Mouse (Mus musculus): ENCODE data around the gene Tdrd3.

GRCm38 (mm10) chr14:87416755-87417690 lies 584 bp downstream of the Tdrd3 start:
- TF ChIP-seq CTCF (IDR thresholded peaks at IDR 0.05; ENCODE audit: control insufficient read depth, insufficient read depth, insufficient read length) (no peak), MAX (IDR thresholded peaks at IDR 0.05) (no peak), CEBPB (IDR thresholded peaks at IDR 0.05; ENCODE audit: low read depth) (no peak), MYOD1 (IDR thresholded peaks at IDR 0.05; ENCODE audit: control insufficient read depth, insufficient read length, low read depth) (no peak), USF1 (IDR thresholded peaks at IDR 0.05; ENCODE audit: low read depth) (no peak), MYOG (IDR thresholded peaks at IDR 0.05; ENCODE audit: control insufficient read depth, extremely low read depth, insufficient read length) (no peak), FOSL1 (IDR thresholded peaks at IDR 0.05; ENCODE audit: insufficient read depth, low read length, poor library complexity, severe bottlenecking) (no peak)

All from C2C12 (cell line).